Mouse (Mus musculus) kidney, postnatal 0 days (tissue): ENCODE data around the gene Rapgef3. TPM values are rescaled to one million over a fixed set of nuclear protein-coding genes. Genes with fewer than 3 reads are reported as not detected.
A peak's percentile ranks its signal among the peaks of the same experiment; 100 is the strongest.

ENCODE experiments used
- ATAC-seq: fragments of 200-750 bp; cut with Nextera tagmentation; replicated peaks from 2 replicates; pipeline ENCODE4 v1.8.0; 2017; ENCODE audit warnings: low read depth, moderate number of reproducible peaks, moderate TSS enrichment, moderate library complexity; ENCODE audit not compliant: low FRiP score
- DNase-seq: peaks from one replicate; pipeline ENCODE4 v3.0.0-alpha.2; 2016; ENCODE audit warnings: low spot score
- H3K27ac ChIP-seq: fragments of 300-500 bp; sonication (generic); 2 replicates; pipeline ENCODE4 v1.5.1; 2014; ENCODE audit warnings: mild to moderate bottlenecking
- H3K27me3 ChIP-seq: fragments of 300-500 bp; sonication (generic); 2 replicates; pipeline ENCODE4 v1.6.1; 2014; ENCODE audit warnings: low read length, mixed read lengths; ENCODE audit not compliant: insufficient read depth
- H3K36me3 ChIP-seq: fragments of 300-500 bp; sonication (generic); 2 replicates; pipeline ENCODE4 v1.6.1; 2014; ENCODE audit warnings: low read length, mixed read lengths; ENCODE audit not compliant: insufficient read depth
- H3K4me1 ChIP-seq: fragments of 300-500 bp; sonication (generic); replicated peaks from 2 replicates; pipeline ENCODE4 v1.6.1; 2014; ENCODE audit warnings: antibody characterized with exemption, low read length, mixed read lengths; ENCODE audit not compliant: insufficient read depth
- H3K4me2 ChIP-seq: fragments of 300-500 bp; sonication (generic); 2 replicates; pipeline ENCODE4 v1.6.1; 2014; ENCODE audit warnings: mild to moderate bottlenecking, low read length, moderate library complexity, mixed read lengths
- H3K4me3 ChIP-seq: fragments of 300-500 bp; sonication (generic); replicated peaks from 2 replicates; pipeline ENCODE4 v1.5.1; 2014; ENCODE audit warnings: low read depth, low read length
- H3K9ac ChIP-seq: fragments of 300-500 bp; sonication (generic); 2 replicates; pipeline ENCODE4 v1.6.1; 2014; ENCODE audit warnings: low read depth, low read length
- H3K9me3 ChIP-seq: fragments of 300-500 bp; sonication (generic); replicated peaks from 2 replicates; pipeline ENCODE4 v1.6.1; 2016; ENCODE audit warnings: low read length, inconsistent platforms, mixed read lengths
- CTCF ChIP-seq: IDR thresholded peaks from 2 replicates; pipeline ENCODE4 v1.5.1; 2016; ENCODE audit warnings: antibody characterized with exemption, low read depth, mild to moderate bottlenecking, moderate library complexity
- WGBS: fragments of 180-500 bp; shearing (Covaris S2); extraction: QIAGEN DNeasy Blood & Tissue Kit; methylation state at CpG from one replicate; pipeline ENCODE4 v1.1.7; 2014; 5-methylcytosine and 5-hydroxymethylcytosine counted together
- polyA plus RNA-seq: library from polyadenylated mRNA; unstranded; fragments of >200 nt; fragmentation: Nextera tagmentation; extraction: Ambion mirVana; gene quantifications from 2 replicates; pipeline ENCODE4 v1.2.1, GENCODE M21; 2015

Rapgef3 gene
- polyA plus RNA-seq = 27.5 and 29.2 TPM in 2 replicates

GRCm38 (mm10) chr15:97767280-97768186, at the start of gene Rapgef3:
Rapgef3 (minus strand) TSS chr15:97767972.
- H3K4me1 ChIP-seq = peaks cover 49% of the 10 kb centered on the region
- ATAC-seq (peak; percentile 89), DNase-seq (peak; percentile 89)
- H3K9me3 ChIP-seq = no peaks in the 10 kb centered on the region
- no peaks in the 10 kb centered on the region for H3K27me3 ChIP-seq
- WGBS = under 1% methylated on average over 44 of the region's 44 CpGs
- peak within 1 kb of the TSS; percentile 85 for H3K4me2 ChIP-seq
- peak within 1 kb of the TSS; percentile 55 for H3K4me3 ChIP-seq
- peak within 1 kb of the TSS; percentile 75 for H3K9ac ChIP-seq
- peak within 1 kb of the TSS; percentile 87 for H3K27ac ChIP-seq
- H3K36me3 ChIP-seq = no peaks in the 10 kb centered on the region
- TF ChIP-seq CTCF = peak; percentile 71

- Histone ChIP-seq H3K27ac (no peak overlapping the region), H3K4me2 (no peak overlapping the region), H3K4me1 (peaks cover 41% of the 10 kb centered on the region), H3K9ac (no peak overlapping the region), H3K27me3 (no peaks in the 10 kb centered on the region), H3K4me3 (no peak overlapping the region), H3K9me3 (no peaks in the 10 kb centered on the region), H3K36me3 (0 out of 2 replicates have a peak, but pooled peaks cover 3% of the 10 kb centered on the region)
- ATAC-seq (no peak), DNase-seq (no peak)
- peak; percentile 27; the same call in 1 of the 2 replicates for TF ChIP-seq CTCF
- 92% methylated on average over 16 of the region's 17 CpGs for whole genome bisulfite sequencing
Measured at GRCm38 (mm10) chr15:97816199-97816994, 48.6 kb upstream of the Rapgef3 start.

GRCm38 (mm10) chr15:97815254-97815653, 47.5 kb upstream of the Rapgef3 start:
- Histone ChIP-seq H3K27ac (peak overlapping the region; percentile 57; the same call in 1 of the 2 replicates), H3K4me3 (no peak overlapping the region), H3K4me1 (peaks cover 30% of the 10 kb centered on the region), H3K4me2 (no peak overlapping the region), H3K36me3 (0 out of 2 replicates have a peak, but pooled peaks cover 3% of the 10 kb centered on the region), H3K9ac (no peak overlapping the region), H3K27me3 (no peaks in the 10 kb centered on the region), H3K9me3 (no peaks in the 10 kb centered on the region)
- no peak for TF ChIP-seq CTCF
- DNase-seq (no peak), ATAC-seq (no peak)
- WGBS = 91% methylated on average over 4 of the region's 4 CpGs

- DNase-seq (no peak), ATAC-seq (peak; percentile 45; the same call in 1 of the 2 replicates)
- no peaks in the 10 kb centered on the region for H3K27me3 ChIP-seq
- TF ChIP-seq CTCF = no peak
- H3K4me3 ChIP-seq = no peak overlapping the region
- H3K9me3 ChIP-seq = no peaks in the 10 kb centered on the region
- H3K9ac ChIP-seq = no peak overlapping the region
- H3K4me1 ChIP-seq = peaks cover 30% of the 10 kb centered on the region
- no peak overlapping the region for H3K4me2 ChIP-seq
- peak overlapping the region; percentile 57 for H3K27ac ChIP-seq
- WGBS = 34% methylated on average over 5 of the region's 5 CpGs
- H3K36me3 ChIP-seq = peaks cover 7% of the 10 kb centered on the region; the same call in 1 of the 2 replicates
Measured at GRCm38 (mm10) chr15:97814703-97815102, 46.9 kb upstream of the Rapgef3 start.

- Histone ChIP-seq H3K9ac (0 out of 2 replicates have a peak overlapping the region, but pooled peaks have one; percentile 8), H3K36me3 (peaks cover 13% of the 10 kb centered on the region), H3K4me3 (no peak overlapping the region), H3K4me2 (no peak overlapping the region), H3K4me1 (peaks cover 30% of the 10 kb centered on the region), H3K27me3 (no peaks in the 10 kb centered on the region), H3K9me3 (no peaks in the 10 kb centered on the region), H3K27ac (peak overlapping the region; percentile 57)
- TF ChIP-seq CTCF = no peak
- 45% methylated on average over 21 of the region's 21 CpGs for WGBS
- DNase-seq (no peak), ATAC-seq (0 out of 2 replicates have a peak, but pooled peaks have one; percentile 18)
Measured at GRCm38 (mm10) chr15:97813452-97814204, 45.9 kb upstream of the Rapgef3 start.
